Mouse (Mus musculus) kidney, adult 11 months (tissue): ENCODE results near the gene Zfp36.
"Not testable (repeated sequence)": the region's sequence is repeated elsewhere in the genome, so short reads cannot be mapped to it uniquely, and the experiment has no call there.

Experiments used
- DNase-seq: peaks from one replicate; pipeline ENCODE4 v3.0.0; 2022

Gene Zfp36

GRCm38 (mm10) chr7:28380237-28381016 is at the start of gene Zfp36:
Gene Zfp36 (minus strand): TSS chr7:28380253.
- DNase-seq, result no peak

DNA sequence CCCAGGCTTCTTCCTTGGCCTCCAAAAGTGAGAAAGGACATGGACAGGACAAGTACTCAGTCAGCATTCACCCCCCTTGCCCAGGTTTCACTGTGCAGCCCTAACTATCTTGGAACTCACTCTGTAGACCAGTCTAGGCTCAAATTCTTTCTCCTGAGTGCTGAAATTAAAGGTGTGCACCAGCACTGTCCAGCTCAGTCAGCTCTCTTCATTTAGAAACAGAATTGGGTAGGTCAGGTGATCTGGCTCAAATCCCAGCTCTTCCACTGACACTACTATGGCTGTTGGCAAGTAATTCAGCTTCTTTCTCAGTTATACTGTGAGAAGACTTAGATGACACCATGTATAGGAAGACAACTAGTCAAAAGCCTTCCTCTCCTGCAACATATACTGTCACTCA is 47.7 kb upstream of the Zfp36 start:
- no peak for DNase-seq

- no peak for DNase-seq
Observed at GRCm38 (mm10) chr7:28423018-28423417, 43.0 kb upstream of the Zfp36 start.

DNA sequence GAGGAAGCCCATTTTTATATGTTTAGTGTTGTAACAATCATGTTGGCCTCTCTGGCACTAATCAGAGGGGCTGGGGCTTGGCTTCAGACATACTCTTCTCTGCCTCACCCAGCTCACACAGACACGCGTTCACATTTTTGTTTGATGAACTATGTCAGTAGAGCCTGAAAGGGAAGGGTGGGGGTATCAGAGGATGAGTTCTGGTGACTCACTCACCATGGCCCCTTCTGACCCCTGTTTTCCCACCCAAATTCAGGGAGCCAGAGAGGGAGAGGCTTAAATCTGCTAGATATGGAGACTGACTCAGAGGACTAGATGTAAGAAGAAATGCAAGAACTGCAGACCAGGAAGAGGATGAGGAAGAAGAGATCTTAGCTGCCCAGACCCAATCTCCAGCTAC is 39.4 kb upstream of the Zfp36 start:
- DNase-seq, result no peak

- DNase-seq, result peak; percentile 73
Observed at GRCm38 (mm10) chr7:28418096-28418670, 38.1 kb upstream of the Zfp36 start.

GRCm38 (mm10) chr7:28417368-28417767 is 37.3 kb upstream of the Zfp36 start:
- DNase-seq, result no peak

DNA sequence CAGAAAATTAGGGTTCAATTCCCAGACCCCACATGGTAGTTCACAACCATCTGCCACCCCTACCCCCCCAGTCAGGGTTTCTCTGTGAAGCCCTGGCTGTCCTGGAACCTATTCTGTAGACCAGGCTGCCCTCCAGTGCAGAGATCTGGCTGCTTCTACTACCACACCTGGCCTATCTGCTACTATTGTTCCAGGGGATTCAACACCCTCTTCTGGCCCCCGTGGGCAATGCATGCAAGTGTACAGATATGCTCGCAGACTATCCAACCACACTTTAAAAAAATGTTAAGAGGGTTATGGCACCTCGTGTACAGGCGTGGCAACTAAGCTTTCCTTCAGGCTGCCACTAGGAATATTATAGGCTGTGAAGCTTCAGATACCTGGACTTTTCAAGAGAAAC is 32.8 kb upstream of the Zfp36 start:
- DNase-seq, result no peak

- DNase-seq, result peak; percentile 75
Observed at GRCm38 (mm10) chr7:28410841-28411475, 30.9 kb upstream of the Zfp36 start.

- no peak for DNase-seq
Observed at GRCm38 (mm10) chr7:28401942-28402341, 21.9 kb upstream of the Zfp36 start.

DNA sequence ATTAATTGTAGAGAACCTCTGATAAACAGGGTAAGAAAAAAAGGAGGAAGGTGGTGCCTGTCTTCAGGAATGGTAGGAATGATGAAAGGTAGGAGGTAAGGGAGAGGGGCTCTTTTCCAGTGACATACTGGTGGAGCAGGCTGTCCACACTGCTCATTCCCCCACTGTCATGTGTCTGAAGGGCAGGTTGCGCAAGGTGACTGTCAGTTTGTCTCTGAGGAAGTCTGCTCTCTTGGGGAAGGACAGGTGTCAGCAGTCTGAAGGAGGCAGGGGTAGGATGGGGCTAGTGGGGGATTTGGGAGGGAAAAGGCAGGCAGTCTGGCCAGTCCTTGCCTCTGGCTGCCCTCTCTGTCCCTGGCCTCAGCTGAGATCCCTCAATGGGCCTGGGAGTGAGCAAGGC is 21.0 kb upstream of the Zfp36 start:
- no peak for DNase-seq

DNA sequence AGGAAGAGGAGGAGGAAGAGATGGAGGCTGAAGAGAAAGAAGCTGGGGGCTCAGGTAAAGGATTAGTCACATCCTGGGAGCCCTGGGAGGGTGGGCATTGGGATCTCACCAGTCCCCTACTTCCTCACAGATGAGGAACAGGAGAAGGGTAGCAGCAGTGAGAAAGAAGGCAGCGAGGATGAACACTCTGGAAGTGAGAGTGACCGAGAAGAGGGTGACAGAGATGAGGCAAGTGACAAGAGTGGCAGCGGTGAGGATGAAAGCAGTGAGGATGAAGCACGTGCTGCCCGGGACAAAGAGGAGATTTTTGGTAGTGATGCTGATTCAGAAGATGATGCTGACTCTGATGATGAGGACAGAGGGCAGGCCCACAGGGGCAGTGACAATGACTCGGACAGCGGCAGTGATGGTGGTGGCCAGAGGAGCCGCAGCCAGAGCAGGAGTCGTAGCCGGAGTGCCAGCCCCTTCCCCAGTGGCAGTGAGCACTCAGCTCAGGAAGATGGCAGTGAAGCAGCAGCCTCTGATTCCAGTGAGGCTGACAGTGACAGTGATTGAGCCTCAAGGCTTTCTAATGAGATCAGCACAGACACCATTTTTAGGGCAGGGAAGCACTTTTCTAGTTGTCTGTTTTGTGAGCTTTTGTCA is 18.8 kb upstream of the Zfp36 start:
- no peak for DNase-seq

GRCm38 (mm10) chr7:28398000-28398399 is 17.9 kb upstream of the Zfp36 start:
- no peak for DNase-seq

DNA sequence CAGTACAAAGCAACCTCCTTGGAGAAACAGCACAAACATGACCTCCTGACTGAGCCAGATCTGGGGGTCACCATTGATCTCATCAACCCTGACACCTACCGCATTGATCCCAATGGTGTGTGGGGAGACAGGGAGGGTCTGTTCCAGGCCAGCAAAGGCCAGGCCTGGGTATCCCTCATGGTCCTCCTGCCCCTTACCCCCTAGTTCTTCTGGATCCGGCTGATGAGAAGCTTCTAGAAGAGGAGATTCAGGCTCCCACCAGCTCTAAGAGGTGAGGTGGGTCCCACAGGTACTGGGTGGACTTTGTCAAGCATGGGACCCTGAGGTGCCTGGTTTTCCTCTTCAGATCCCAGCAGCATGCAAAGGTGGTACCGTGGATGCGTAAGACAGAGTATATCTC is 15.4 kb upstream of the Zfp36 start:
- no peak for DNase-seq

DNA sequence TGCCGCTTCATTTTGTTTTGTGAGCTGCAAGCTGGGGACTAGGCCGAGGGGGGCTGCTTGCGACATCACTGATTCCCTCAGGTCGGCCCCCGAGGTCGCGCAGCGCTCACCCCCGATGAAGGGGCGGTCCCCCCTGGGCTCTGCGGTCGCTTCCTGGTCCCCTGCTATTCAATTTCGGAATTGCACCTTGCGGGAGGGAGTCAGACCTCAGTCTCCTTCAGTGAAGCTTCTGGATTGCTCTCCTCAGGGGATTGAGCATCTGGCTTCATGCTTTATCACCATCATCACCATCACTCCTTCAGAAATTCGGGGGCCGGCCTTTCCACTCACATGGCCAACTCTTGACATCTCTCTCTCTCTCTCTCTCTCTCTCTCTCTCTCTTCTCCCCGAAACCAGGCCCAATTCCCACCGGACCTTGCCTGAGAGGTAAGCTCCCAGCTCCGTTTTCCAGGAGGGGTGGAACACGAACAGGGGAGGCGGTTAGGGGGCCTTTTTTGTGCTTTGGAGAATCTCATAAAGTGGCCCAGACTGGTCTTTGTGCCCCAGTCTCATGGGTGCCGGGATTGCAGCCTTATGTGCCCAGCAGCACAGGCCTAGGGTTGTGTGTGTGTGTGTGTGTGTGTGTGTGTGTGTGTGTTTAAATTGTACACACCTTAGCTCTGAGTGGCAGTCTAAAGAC is 13.4 kb upstream of the Zfp36 start:
- DNase-seq, result no peak

DNA sequence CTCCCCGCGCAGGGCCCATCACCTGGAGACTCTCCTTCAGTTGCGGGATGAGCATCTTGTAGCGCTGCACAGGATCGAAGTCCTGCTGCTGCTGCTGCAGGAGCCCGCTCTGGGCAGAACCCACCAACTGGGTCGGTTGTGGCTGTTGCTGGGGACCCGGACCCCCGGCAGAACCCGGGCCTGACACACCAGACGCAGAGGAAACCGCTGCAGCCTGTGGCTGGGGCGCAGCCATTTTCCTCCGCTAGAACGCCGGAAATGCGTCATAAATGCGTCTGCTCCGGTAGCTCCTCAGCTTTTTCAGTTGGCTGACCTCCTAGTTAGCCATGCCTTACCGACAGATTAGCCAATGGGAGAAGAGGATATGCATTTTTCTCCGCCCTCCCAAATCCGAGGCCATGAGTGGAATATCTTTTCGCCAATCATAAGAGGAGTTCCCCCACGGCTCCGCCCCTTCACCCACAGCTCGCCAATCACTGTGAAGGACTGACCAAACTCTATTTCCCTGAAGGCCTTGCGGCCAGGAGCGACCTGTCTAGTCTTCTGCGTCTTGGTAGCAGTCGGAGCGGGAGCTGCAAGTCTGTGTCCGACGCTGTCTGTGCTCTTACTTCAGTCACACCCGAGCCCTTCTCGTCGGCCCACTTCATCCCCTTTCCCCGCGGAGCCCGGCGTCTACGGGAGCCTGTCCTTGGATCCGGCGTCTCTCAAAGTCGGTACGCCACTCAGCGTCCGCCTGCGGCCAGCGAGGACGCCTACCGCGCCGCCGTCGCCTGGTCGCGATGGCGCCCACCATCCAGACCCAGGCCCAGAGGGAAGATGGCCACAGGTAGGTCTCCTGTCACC is 12.6 kb upstream of the Zfp36 start, which contains the start of the genes Med29 and Paf1:
Gene Med29 (minus strand): TSS at position 280 of the 843 bp plus-strand sequence.
Gene Paf1 (plus strand): TSS at position 523 of the 843 bp plus-strand sequence.
- DNase-seq, result peak; percentile 99

DNA sequence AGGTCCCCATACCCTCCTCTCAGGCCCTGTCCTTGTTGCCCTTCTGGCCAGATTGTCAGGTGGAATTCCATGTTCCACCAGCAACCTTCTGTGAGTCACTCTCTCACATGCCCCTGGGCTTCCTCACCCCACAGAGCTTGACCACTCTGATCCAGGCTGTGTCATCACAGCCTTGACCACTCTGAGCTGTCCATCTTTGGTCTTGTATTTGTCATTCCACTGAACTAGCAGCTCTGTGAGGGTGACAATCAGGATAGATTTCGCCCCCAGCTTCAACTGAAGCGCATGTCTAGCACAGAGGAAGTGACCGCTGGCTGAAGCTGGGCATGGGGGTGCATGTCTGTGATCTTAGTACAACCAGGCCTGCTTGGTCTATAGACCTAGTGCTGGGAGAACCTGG is 10.3 kb upstream of the Zfp36 start:
- no peak for DNase-seq

DNA sequence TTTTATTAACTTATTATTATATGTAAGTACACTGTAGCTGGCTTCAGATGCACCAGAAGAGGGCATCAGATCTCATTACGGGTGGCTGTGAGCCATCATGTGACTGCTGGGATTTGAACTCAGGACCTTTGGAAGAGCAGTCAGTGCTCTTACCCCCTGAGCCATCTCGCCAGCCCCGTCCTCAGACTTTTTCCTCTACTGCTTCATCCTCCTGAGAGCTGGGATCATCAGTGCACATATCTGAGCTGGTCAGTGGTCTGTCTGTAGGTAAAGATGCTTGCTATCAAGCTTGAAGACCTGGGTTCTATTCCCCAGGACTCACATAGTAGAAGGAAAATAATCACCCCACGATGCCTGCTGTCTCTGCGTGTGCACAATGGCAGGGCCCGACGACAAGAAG is 7.3 kb upstream of the Zfp36 start:
- not testable (repeated sequence) for DNase-seq

GRCm38 (mm10) chr7:28386877-28387276 is 6.8 kb upstream of the Zfp36 start:
- DNase-seq, result not testable (repeated sequence)

GRCm38 (mm10) chr7:28386462-28386861 is 6.4 kb upstream of the Zfp36 start:
- peak; percentile 76 for DNase-seq

GRCm38 (mm10) chr7:28386007-28386406 is 6.0 kb upstream of the Zfp36 start:
- DNase-seq, result no peak

- DNase-seq, result no peak
Observed at GRCm38 (mm10) chr7:28385196-28385595, 5.1 kb upstream of the Zfp36 start.

DNA sequence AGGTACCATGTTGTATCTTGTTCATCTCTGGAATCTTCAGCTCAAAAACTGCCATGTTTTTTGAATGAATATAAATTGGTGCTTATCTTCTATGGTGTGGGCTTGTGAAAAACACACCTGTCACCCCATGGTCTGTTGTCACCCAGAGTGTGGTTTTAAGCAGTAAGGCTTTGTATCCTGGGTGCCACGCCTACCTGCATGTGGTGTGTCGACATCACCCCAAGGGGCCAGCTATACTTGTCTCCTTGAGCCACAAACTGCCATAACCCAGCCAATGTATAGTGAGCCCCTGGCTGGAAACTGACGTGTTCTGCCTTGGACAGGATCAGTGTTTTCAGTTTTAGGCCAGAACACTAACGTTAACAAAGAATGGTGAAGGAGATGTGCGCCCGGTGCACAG is 4.1 kb upstream of the Zfp36 start:
- no peak for DNase-seq
